Mouse (Mus musculus) spleen, postnatal 4 days (tissue): ENCODE results near the gene Tacc2.
"Not testable (repeated sequence)": the region's sequence is repeated elsewhere in the genome, so short reads cannot be mapped to it uniquely, and the experiment has no call there.

ENCODE experiments used
- DNase-seq, 2 experiments: peaks; one replicate each; pipeline ENCODE4 v3.0.0; 2022; ENCODE audit warnings: low spot score in 2 of 2

The Tacc2 gene

DNA sequence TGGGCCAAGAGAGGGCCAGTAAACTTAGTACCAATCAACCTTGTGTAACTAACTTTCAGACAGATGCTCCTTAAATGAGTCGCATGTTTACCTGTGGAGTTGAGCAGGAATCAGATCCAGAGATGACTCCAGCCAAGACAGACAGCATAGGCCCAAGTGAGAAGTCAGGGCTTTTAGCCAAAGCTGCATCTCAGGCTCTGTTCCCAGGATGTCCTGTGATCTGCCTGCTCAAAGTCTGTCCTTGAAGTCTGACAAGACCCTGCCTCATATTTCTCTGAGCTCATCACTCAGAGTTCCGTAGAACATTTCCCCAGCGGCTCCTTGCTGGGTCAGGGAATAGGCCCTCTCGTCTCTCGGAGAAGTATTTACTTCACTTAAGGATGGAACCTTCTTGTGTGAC is 73.4 kb downstream of the Tacc2 start:
- DNase-seq = no peak

DNA sequence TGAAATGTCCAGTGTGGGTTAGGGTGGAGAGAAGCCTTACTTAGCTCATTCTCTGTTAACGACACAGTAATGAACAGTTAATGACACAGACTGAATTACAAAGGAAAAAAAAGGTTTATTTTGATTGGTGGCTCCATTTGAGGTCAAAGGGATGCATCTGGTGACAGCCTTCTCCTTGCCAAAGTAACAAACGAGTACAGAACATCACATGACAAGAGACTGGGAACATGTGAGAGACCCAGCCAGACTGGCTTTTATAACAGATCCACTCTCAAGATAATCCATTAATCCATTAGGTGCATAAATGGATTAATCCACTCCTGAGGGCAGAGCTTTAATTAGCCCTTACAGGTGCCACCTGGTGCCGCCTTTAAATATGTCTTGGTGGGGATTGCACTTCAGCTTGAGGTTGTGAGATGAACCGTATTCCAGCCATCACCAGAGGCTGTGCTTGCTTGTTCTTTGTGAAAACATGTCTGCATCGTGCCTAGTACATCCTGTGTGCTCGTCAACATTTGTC is 75.9 kb downstream of the Tacc2 start:
- no peak for DNase-seq

- DNase-seq = no peak
Observed at GRCm38 (mm10) chr7:130654562-130654961, 77.3 kb downstream of the Tacc2 start.

DNA sequence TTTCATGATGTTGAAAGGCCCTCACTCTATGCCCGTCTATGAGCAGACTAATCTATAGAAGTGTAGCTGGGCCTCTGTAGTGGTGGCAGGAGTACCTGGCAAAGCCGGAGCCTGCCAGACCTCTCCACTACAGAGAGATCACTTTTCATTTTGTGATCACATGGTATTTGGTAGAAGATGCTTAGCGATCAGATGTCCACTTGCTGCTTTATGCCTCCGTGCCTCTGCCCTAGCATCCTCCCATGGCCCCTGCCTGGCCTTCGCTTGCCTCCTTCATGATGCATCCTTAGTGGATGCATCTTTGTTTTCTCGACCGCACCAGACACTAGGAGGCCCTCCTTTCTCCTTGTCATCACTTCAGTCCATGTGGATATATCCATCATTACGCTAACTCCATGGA is 79.7 kb downstream of the Tacc2 start:
- DNase-seq = no peak

GRCm38 (mm10) chr7:130657751-130658150 is 80.5 kb downstream of the Tacc2 start:
- DNase-seq = no peak

- no peak for DNase-seq
Observed at GRCm38 (mm10) chr7:130659129-130659528, 81.9 kb downstream of the Tacc2 start.

DNA sequence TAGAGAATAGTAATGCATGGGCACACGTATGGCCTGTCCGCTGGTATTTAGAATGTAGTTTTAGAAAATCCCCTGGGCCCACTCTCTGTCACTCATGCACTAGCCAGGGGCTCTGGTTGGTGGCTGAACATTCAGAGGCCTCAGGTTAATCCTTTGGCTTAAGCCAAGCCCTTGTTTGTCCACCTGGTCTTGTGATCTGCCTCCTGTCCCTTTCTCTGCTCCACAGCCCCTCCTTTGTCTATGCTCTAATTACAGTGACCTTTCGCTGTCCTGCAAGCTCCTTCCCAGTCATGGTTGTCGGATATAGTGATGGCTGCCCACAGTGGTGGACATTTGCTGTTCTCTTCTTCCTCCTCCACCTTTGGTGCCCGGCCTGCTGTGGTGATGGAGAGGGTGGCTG is 85.0 kb downstream of the Tacc2 start:
- DNase-seq = no peak

DNA sequence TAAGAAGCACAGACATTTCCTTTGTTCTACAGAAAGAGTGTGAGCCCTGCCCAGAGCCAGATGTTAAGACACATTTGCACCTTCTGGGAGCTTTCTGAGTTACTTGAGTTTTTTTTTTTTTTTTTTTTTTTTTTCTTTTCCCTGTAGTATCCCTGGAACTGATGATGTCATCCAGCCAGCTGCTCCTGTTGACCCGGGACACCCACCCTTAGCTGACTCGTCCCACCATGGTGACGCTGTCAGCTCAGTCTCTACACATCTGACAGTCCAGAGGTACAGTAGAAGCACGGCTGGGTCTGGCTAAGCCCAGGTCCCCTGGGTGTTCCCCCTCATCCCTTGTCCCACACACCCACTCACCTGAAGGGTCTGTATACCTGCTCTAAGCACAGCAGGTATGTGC is 85.6 kb downstream of the Tacc2 start:
- no peak for DNase-seq

- no peak for DNase-seq
Observed at GRCm38 (mm10) chr7:130664037-130664436, 86.8 kb downstream of the Tacc2 start.

DNA sequence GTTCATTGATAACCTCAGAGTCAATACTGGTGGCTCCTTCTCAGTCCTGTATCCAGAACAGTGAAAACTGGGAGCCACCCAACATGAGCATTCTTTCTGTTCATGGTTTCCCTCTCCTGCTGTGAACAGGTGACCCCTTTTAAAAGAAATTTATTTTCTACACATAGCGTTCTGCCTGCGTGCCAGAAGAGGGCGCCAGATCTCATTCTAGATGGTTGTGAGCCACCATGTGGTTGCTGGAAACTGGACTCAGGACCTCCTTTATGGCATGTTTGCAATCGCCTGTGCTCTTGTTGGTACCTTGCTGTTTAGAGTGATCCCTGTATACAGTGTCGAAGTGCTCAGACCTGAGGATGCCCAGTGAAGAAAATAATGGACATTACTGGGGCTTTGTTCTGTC is 87.4 kb downstream of the Tacc2 start:
- DNase-seq = no peak

DNA sequence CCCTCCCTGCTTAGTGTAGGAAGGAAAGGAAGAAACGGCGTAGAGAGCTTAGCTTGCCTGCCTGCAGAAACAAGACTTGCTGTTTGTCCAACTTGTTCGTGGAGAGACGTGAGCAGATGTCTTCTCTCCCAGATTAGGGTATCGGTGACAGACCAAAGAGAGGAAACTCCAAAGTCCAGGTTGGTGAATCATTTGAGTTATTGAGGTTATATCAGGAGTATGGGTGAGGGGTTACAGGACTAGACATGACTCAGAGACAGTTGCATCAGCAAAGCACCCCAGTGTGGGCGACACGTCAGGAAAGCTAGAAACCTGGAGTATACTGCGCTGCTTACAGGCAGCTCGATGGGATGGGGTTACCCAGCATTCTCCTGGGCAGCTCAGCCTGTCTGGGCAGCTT is 88.1 kb downstream of the Tacc2 start:
- DNase-seq = no peak

DNA sequence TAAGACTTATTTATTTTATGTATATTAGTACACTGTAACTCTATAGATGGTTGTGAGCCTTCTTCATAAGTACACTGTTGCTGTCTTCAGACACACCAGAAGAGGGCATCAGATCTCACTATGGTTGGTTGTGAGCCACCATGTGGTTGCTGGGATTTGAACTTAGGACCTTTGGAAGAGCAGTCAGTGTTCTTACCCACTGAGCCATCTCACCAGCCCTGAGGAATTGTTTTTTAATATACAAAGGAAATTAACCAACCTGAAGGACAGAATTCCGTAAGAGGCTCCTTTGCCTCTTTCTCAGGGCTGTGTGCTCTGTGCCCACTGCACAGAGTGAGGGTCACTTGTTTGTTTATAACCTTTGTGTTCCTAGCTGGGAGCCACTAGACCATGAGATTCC is 90.8 kb downstream of the Tacc2 start:
- not testable (repeated sequence) for DNase-seq

DNA sequence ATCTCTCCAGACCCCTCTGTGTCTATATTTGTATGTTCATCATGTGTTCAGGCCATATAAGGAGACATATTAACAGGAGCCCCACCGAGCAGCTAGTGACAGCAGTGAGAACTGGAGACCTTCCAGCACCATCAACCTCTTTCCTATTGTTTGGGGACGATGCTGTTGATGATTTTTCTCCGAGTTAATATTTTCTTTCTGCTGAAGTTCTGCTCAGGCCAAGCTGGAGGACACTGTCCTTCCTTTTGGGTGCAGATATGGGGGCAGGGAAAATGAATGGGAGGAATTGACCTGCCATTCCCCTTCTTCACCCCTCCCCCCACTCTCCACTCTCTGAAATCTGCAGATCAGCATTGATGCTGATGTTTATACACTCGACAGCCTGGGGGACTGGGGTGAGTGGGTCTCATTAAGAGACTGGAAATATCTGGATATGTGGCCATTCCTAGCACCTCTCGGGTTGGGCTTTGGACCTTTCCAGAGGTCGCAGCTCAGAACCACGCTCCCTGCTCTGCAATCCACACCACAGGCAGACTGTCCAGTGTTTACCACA is 91.6 kb downstream of the Tacc2 start:
- no peak for DNase-seq

- DNase-seq = no peak
Observed at GRCm38 (mm10) chr7:130669370-130669881, 92.2 kb downstream of the Tacc2 start.

DNA sequence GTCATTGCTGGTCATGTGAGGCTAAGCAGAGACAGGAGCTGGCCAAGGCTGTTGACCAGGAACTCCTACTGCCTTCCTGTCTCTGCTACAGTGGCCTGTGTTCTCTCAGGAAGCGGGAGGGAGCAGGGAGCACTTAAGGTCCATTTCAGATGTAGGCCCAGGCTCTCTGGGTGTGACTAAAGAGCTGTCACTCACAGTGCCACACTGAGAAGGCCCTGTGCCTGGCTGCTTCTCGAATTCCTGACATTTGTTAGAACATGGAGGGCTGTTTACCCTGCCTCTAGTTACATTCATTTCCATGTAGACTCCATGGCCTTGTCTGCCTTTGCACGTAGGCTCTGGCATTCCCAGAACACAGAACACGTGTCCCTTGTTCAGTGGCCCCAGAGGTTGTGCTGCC is 93.1 kb downstream of the Tacc2 start:
- DNase-seq = no peak

- DNase-seq = no peak
Observed at GRCm38 (mm10) chr7:130671301-130671700, 94.1 kb downstream of the Tacc2 start.

- no peak for DNase-seq
Observed at GRCm38 (mm10) chr7:130673169-130674033, 96.2 kb downstream of the Tacc2 start.

- DNase-seq = no peak
Observed at GRCm38 (mm10) chr7:130674526-130674925, 97.3 kb downstream of the Tacc2 start.

GRCm38 (mm10) chr7:130676885-130677540 is 99.8 kb downstream of the Tacc2 start:
- DNase-seq = no peak

DNA sequence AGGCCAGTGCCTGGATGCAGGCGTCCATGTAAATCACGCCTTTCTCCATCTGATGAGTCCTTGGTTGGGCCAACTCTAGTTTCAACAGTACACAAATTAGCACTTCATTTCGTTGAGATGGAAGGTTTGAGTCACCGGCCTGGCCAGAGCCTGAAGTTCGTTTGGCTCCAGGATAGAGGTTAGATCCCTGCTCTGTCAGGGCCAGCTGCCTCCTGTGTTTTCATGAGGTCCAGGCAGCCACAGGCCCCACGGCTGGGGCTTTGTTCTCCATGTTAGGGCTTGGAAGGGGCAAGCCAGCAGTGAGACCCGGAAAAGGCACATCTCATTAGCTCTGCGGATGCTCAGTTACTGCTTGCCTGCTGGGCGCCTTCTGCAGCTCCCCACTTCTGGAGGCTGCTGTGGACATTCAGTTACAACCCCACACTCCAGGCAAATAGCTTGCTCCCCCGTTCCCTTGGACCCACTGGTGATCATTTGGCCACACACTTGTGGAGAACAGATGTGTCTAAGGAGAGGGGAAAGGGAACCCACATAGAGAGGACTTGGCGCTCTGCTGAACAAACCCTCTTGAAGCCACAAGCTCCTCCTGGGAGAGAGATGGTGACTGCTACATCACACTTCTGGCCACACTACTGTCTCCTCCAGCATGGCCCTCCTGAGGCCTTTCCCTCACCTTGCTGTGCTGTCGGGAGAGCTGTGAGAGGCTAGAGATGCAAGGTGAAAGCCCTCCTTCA is 100.5 kb downstream of the Tacc2 start:
- DNase-seq = no peak

DNA sequence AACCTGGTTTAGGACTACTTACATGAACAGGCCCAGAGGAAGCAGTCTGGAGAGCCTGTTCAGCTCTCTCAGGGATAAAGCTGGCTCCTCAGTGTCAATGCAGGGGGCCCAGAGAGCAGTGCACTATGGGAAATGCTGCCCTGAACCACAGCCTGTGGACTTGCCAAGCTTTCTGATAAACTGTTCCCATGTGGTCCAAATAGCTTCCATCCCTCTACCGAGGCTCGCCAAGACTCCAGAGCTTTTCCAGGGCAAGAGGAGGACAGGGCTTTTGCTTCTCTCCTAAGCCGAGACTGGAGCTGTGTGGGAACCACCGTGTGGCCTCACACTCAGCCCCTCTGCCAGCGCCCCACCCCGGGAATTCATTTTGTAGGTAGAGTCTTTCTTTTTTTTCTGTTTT is 101.2 kb downstream of the Tacc2 start:
- no peak for DNase-seq

DNA sequence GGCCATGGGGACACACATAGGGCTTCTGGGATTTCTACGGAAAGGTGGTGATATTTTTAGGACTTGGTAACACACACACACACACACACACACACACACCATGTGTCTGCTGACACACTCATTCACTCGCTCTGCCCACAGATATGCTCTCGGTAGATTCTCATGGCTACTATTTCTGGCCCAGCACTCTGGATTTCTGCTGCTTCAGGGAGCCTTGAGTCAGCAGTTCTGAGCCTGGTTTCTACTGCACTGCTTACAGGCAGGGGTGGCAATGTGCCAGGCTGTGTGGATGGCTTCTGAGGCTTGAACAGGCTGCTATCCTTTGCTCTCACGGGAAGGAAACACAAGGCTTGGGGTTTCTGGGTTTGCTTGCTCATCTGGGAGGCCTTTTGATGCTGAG is 104.6 kb downstream of the Tacc2 start:
- no peak for DNase-seq
